Mouse (Mus musculus) embryonic facial prominence, embryonic 11.5 days (tissue): ENCODE measurements at regions not wholly inside any gene's neighbourhood (a gene's known extent, or its start where the extent isn't known, plus 50 kb on each side); places are given as distances from the start of the nearest gene placed in this dataset.

Source experiments
- ATAC-seq: fragments of 200-750 bp; cut with Nextera tagmentation; replicated peaks from 2 replicates; pipeline ENCODE4 v1.8.0; 2017; ENCODE audit warnings: low read depth; ENCODE audit not compliant: insufficient number of reproducible peaks, low FRiP score, low TSS enrichment
- DNase-seq: peaks from one replicate; pipeline ENCODE4 v3.0.0-alpha.2; 2015; ENCODE audit warnings: low spot score
- H3K27ac ChIP-seq: fragments of 300-500 bp; sonication (generic); replicated peaks from 2 replicates; pipeline ENCODE4 v1.5.1; 2014; ENCODE audit warnings: mild to moderate bottlenecking, low read depth, low read length, control low read depth
- H3K27me3 ChIP-seq: fragments of 300-500 bp; sonication (generic); 2 replicates; pipeline ENCODE4 v1.6.1; 2014; ENCODE audit warnings: mild to moderate bottlenecking, low read length, moderate library complexity, mixed read lengths; ENCODE audit not compliant: control insufficient read depth, insufficient read depth
- H3K36me3 ChIP-seq: fragments of 300-500 bp; sonication (generic); replicated peaks from 2 replicates; pipeline ENCODE4 v1.6.1; 2014; ENCODE audit warnings: low read depth, mild to moderate bottlenecking, low read length, moderate library complexity, mixed read lengths; ENCODE audit not compliant: control insufficient read depth, insufficient read depth
- H3K4me1 ChIP-seq: fragments of 300-500 bp; sonication (generic); 2 replicates; pipeline ENCODE4 v1.6.1; 2014; ENCODE audit warnings: low read length, mixed read lengths; ENCODE audit not compliant: control insufficient read depth, insufficient read depth
- H3K4me2 ChIP-seq: fragments of 300-500 bp; sonication (generic); 2 replicates; pipeline ENCODE4 v1.6.1; 2014; ENCODE audit warnings: low read depth, mild to moderate bottlenecking, control low read depth, low read length, moderate library complexity
- H3K4me3 ChIP-seq: fragments of 300-500 bp; sonication (generic); 2 replicates; pipeline ENCODE4 v1.5.1; 2014; ENCODE audit warnings: low read depth, low read length, control low read depth
- H3K9ac ChIP-seq: fragments of 300-500 bp; sonication (generic); replicated peaks from 2 replicates; pipeline ENCODE4 v1.6.1; 2014; ENCODE audit warnings: mild to moderate bottlenecking, control low read depth, low read length
- H3K9me3 ChIP-seq: fragments of 300-500 bp; sonication (generic); replicated peaks from 2 replicates; pipeline ENCODE4 v1.6.1; 2016; ENCODE audit warnings: mild to moderate bottlenecking, low read length, inconsistent platforms, mixed read lengths; ENCODE audit not compliant: control insufficient read depth
- WGBS: fragments of 180-500 bp; shearing (Covaris S2); extraction: QIAGEN DNeasy Blood & Tissue Kit; methylation state at CpG from one replicate; pipeline ENCODE4 v1.1.7; 2014; 5-methylcytosine and 5-hydroxymethylcytosine counted together

DNA sequence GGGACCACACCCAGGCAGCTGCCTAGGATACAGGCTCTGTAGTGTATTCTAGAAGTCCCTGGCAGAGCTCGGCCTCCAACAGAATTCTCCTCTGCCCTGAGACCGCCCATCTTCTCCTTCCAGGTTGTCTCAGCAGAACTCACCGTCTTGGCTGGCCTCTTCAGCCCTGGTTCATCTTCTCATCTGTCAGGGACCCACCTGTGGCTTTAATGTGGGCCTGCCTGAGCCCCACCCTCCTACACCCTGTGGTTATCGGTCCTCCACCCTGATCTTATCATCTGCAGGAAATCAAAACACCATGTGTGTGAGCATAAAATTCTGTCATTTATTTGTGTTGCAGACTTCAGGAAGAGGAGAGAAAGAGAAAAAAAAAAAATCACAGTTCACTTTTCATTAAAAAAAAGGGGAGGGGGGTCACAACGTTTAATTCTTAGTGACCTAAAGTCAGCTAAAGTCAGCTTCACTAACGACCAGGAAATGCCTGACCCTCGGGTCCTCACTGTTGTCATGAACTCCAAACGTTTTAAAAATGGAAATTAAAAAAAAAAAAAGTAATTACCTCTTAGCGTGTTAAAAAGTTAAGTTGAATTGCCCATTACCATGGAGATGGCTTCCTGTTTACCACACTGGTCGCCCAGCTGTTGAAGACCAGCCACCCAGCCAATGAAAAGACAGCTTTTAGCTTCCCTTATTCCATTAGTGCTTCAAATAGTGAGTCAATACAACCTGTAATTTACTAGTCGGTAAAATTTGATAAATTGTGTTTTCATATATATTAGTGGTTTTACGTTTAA lies 176.7 kb downstream of the Cog6 start:
- Histone ChIP-seq H3K4me2 (no peak overlapping the region), H3K4me1 (no peaks in the 10 kb centered on the region), H3K4me3 (no peak overlapping the region), H3K27me3 (no peaks in the 10 kb centered on the region), H3K9me3 (no peaks in the 10 kb centered on the region), H3K36me3 (no peaks in the 10 kb centered on the region), H3K27ac (no peak overlapping the region), H3K9ac (no peak overlapping the region)
- ATAC-seq (no peak), DNase-seq (no peak)
- 46% methylated on average over 12 of the region's 12 CpGs for WGBS

DNA sequence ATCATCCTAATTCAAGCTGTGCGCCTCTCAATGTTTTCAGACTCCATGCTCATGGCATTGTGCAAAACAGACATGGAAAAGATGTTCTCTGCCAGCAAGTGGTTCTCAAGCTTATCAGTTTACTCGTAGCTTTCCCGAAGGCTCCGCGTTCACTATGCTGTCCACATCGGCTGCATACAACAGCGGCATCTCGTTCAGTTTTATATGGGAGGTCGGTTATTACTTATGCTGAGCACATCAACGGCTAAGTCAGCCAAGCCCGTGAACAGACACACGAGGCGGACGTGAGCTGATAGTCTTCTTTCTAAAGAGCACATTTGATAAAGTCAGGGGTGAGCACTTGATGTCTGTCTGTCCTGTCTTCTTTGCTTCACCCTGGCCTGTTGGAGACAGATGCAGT lies 179.0 kb downstream of the Cog6 start:
- 86% methylated on average over 14 of the region's 14 CpGs for WGBS
- DNase-seq, result no peak
- Histone ChIP-seq H3K27me3 (no peaks in the 10 kb centered on the region), H3K27ac (no peak overlapping the region), H3K4me1 (no peaks in the 10 kb centered on the region), H3K4me3 (no peak overlapping the region), H3K36me3 (no peaks in the 10 kb centered on the region), H3K9me3 (no peaks in the 10 kb centered on the region), H3K4me2 (no peak overlapping the region), H3K9ac (no peak overlapping the region)
- no peak for ATAC-seq

DNA sequence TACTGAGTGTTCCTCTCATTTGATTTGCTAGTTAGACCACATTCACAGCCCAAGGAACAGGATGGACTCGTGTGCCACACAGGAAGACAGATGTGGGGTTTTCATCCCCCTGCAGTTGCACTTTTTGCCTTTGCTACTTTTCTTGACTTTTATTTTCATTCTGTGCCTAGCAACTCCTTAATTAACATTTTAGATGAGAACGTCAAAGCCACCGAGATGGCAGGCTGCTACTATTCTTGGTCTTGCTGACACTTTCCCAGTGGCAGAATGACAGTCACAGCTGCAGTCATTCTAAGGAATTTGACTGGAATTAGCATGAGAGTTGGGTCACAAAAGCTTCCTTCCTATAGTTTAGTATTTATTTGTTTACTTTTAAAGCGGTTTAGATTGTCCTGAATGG lies 179.5 kb downstream of the Cog6 start:
- Histone ChIP-seq H3K27ac (no peak overlapping the region), H3K4me1 (no peaks in the 10 kb centered on the region), H3K27me3 (no peaks in the 10 kb centered on the region), H3K4me2 (no peak overlapping the region), H3K9me3 (no peaks in the 10 kb centered on the region), H3K36me3 (no peaks in the 10 kb centered on the region), H3K9ac (no peak overlapping the region), H3K4me3 (no peak overlapping the region)
- DNase-seq (no peak), ATAC-seq (no peak)
- WGBS, result 48% methylated on average over 4 of the region's 4 CpGs

DNA sequence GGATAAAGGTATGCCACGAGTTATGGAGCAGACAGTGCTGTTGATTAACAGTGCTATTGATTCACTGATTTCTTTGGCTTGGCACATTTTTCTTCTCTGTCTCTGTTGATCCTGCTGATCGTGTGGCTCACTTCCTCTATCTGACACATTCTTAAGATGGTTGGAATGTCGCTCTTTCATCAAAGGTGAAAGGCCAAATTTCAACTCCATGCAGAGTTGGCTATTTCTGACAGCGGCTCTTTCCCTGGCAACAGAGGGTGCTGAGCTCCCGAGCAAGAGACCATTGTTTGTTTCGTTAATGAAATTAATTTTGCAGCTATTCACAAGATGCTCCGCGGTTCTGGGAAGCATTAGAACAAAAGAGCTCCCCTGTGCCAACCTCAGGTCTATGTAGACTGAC lies 180.3 kb downstream of the Cog6 start:
- Histone ChIP-seq H3K27ac (no peak overlapping the region), H3K9me3 (no peaks in the 10 kb centered on the region), H3K27me3 (no peaks in the 10 kb centered on the region), H3K4me3 (no peak overlapping the region), H3K4me2 (no peak overlapping the region), H3K36me3 (no peaks in the 10 kb centered on the region), H3K9ac (no peak overlapping the region), H3K4me1 (no peaks in the 10 kb centered on the region)
- 17% methylated on average over 8 of the region's 8 CpGs for WGBS
- no peak for ATAC-seq
- DNase-seq, result no peak

DNA sequence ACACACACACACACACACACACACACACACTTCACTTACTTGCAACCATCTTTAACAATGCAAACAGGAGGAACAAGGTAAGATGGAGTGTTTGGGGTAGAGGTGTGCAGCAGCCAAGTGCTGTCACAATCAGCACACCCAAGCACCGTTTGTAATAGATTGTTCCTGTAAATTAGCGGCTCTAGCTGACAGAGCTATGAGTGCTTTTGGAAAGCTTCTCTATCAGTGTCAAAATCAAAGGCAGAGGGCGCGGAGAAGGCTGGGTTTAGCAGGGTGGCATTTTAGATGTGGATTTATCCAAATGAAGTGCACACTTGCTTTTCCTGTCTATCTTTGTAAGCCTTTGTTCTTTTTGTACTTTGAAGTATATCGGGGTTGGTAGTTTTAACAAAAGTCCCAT lies 184.6 kb downstream of the Cog6 start:
- 78% methylated on average over 5 of the region's 5 CpGs for WGBS
- H3K27me3 ChIP-seq, result no peaks in the 10 kb centered on the region

DNA sequence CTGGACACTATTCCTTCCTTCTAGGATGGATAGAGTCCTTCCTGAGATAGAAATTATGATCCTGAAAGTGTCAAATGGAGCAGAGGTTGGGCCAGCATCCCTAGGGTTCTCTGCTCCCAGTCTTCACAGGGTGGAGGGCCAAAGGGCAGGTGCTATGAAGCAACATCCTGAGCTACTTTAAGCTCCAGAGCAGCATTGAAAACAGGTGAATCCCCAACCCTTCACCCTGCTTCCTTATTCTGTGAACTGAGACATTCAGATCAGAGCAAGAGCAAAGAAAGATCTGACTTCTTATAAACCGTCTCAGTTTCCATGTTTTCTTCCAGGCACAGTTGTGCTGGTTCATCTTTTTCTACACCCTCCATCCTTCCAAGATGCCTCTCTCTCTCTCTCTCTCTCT lies 185.1 kb downstream of the Cog6 start:
- no peaks in the 10 kb centered on the region for H3K36me3 ChIP-seq
- no peaks in the 10 kb centered on the region for H3K9me3 ChIP-seq
- H3K27ac ChIP-seq, result no peak overlapping the region
- no peaks in the 10 kb centered on the region for H3K4me1 ChIP-seq
- no peak overlapping the region for H3K9ac ChIP-seq
- H3K27me3 ChIP-seq, result no peaks in the 10 kb centered on the region
- no peak overlapping the region for H3K4me3 ChIP-seq
- WGBS, result 75% methylated on average over 1 of the region's 1 CpGs
- no peak overlapping the region for H3K4me2 ChIP-seq
- DNase-seq (no peak), ATAC-seq (no peak)

More for the DNA sequence above, 184.6 kb downstream of the Cog6 start:
- Histone ChIP-seq H3K27ac (no peak overlapping the region), H3K9me3 (no peaks in the 10 kb centered on the region), H3K4me1 (no peaks in the 10 kb centered on the region), H3K4me3 (no peak overlapping the region), H3K36me3 (no peaks in the 10 kb centered on the region), H3K4me2 (no peak overlapping the region), H3K9ac (no peak overlapping the region)
- DNase-seq (no peak), ATAC-seq (no peak)

DNA sequence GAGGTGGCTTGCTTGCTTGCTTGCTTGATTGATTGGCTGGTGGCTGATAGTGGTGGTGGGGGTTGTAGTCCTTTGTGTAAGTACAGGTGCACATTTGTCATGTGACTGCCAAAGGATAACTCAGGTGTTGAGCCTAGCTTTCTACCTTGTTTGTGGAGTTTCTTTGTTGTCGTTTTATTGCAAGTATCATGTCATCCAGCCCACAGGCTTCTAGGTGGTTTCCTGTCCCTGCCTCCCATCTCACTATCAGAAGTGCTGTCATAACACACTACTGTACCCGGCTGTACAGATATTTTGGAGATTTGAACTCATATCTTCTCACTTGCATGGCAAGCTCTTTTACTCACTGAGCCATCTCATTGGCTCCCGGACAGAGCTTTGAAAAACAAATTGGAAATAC lies 186.9 kb downstream of the Cog6 start:
- DNase-seq, result no peak
- 90% methylated on average over 3 of the region's 3 CpGs for WGBS
- H3K4me2 ChIP-seq, result no peak overlapping the region
- no peaks in the 10 kb centered on the region for H3K36me3 ChIP-seq
- no peaks in the 10 kb centered on the region for H3K27me3 ChIP-seq
- no peak overlapping the region for H3K4me3 ChIP-seq
- no peaks in the 10 kb centered on the region for H3K9me3 ChIP-seq
- no peak overlapping the region for H3K27ac ChIP-seq
- ATAC-seq, result no peak
- H3K4me1 ChIP-seq, result no peaks in the 10 kb centered on the region
- no peak overlapping the region for H3K9ac ChIP-seq

DNA sequence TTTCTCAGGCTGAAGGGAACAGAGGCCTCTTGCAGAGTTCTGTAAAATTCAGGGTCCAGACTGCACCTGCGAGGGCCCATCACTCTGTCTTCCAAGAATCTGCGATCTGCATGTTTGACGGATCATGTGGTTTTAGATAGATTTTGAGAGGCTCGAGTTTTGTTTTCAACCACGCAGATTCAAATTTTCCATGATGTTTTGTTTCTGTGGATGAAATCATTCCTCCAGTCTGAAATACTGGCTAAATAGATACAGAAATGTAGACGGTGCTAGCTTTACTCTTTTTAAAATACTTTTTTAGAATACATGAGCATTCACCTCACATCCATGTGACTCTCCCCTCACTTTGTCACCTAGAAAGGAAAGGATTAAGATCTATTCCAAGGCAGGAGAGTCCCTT lies 188.0 kb downstream of the Cog6 start:
- DNase-seq (no peak), ATAC-seq (no peak)
- Histone ChIP-seq H3K36me3 (no peaks in the 10 kb centered on the region), H3K4me2 (no peak overlapping the region), H3K4me3 (no peak overlapping the region), H3K27me3 (no peaks in the 10 kb centered on the region), H3K27ac (no peak overlapping the region), H3K9ac (no peak overlapping the region), H3K4me1 (no peaks in the 10 kb centered on the region), H3K9me3 (no peaks in the 10 kb centered on the region)
- 88% methylated on average over 6 of the region's 6 CpGs for WGBS
